Mouse (Mus musculus): Measurements from ENCODE around the gene Camsap2.

- TF ChIP-seq CTCF (IDR thresholded peaks at IDR 0.05; ENCODE audit: insufficient read depth, low read length) (no peak), POLR2A (IDR thresholded peaks at IDR 0.05; ENCODE audit: borderline replicate concordance, extremely low read depth, low read depth, low read length) (no peak)
Observed at GRCm38 (mm10) chr1:136334743-136335142, 11.2 kb downstream of the Camsap2 start.
